Mouse (Mus musculus) embryonic facial prominence, embryonic 10.5 days (tissue): ENCODE measurements around the gene Fkbp3. TPM values are rescaled to one million over a fixed set of nuclear protein-coding genes. Genes with fewer than 3 reads are reported as not detected.
"Not testable (repeated sequence)": the region's sequence is repeated elsewhere in the genome, so short reads cannot be mapped to it uniquely, and the experiment has no call there.

Experiments
- DNase-seq: peaks from one replicate; pipeline ENCODE4 v3.0.0-alpha.2; 2017; ENCODE audit warnings: low spot score
- H3K27ac ChIP-seq: fragments of 300-500 bp; sonication (generic); replicated peaks from 2 replicates; pipeline ENCODE4 v1.5.1; 2016; ENCODE audit warnings: mild to moderate bottlenecking
- H3K27me3 ChIP-seq: fragments of 300-500 bp; sonication (generic); replicated peaks from 2 replicates; pipeline ENCODE4 v1.6.1; 2016; ENCODE audit warnings: low read depth, mild to moderate bottlenecking; ENCODE audit not compliant: poor library complexity, severe bottlenecking
- H3K36me3 ChIP-seq: fragments of 300-500 bp; sonication (generic); replicated peaks from 2 replicates; pipeline ENCODE4 v1.6.1; 2016; ENCODE audit warnings: mild to moderate bottlenecking, moderate library complexity
- H3K4me1 ChIP-seq: fragments of 300-500 bp; sonication (generic); 2 replicates; pipeline ENCODE4 v1.6.1; 2016
- H3K4me3 ChIP-seq: fragments of 300-500 bp; sonication (generic); 2 replicates; pipeline ENCODE4 v1.5.1; 2016; ENCODE audit warnings: mild to moderate bottlenecking, moderate library complexity
- H3K9me3 ChIP-seq: fragments of 300-500 bp; sonication (generic); 2 replicates; pipeline ENCODE4 v1.6.1; 2016; ENCODE audit warnings: mild to moderate bottlenecking
- WGBS: fragments of 180-500 bp; shearing (Covaris S2); methylation state at CpG from one replicate; pipeline ENCODE4 v1.1.7; 2016; 5-methylcytosine and 5-hydroxymethylcytosine counted together
- polyA plus RNA-seq: library from polyadenylated mRNA; unstranded; fragments of >200 nt; fragmentation: Nextera tagmentation; extraction: Ambion mirVana; gene quantifications from 2 replicates; pipeline ENCODE4 v1.2.1, GENCODE M21; 2016

Fkbp3 gene
- 672 and 700 TPM in 2 replicates for polyA plus RNA-seq

DNA sequence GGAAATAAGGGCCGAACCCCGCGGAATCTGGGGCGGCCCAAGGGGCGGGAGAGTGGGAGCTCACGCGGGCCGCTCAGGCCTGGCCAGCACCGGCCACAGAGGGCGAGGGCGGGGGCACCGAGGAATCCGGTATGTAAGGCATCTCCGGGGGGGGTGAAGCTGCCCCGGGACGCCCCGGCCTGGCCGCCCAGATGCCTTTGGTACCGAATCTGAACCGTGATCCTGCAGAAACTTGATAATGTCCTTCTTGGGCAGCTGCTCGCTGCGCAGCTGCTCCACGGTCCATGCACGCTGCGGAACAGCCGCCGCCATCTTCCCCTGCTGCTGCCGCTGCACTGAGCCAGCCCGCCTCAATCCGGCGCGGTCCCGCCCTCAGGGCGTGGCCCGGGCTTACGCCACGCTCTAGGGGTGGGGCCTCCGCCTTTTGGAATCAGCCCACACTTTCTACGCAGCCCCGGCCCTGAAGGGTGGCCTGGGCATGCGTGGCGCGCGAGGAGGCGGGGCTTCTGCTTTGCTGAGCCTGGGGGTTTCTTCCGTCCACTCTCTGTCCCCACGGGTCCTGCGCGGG, at the start of gene Fkbp3:
Gene Fkbp3, minus strand, starts transcription at position 397 of the 568 bp plus-strand sequence.
- H3K4me3 ChIP-seq, result peak within 1 kb of the TSS; percentile 93
- H3K4me1 ChIP-seq, result peaks cover 27% of the 10 kb centered on the region
- no peaks in the 10 kb centered on the region for H3K27me3 ChIP-seq
- H3K9me3 ChIP-seq, result no peaks in the 10 kb centered on the region
- WGBS, result under 1% methylated on average over 49 of the region's 49 CpGs
- peak within 1 kb of the TSS; percentile 95 for H3K27ac ChIP-seq
- DNase-seq, result peak; percentile 98
- peaks cover 38% of the 10 kb centered on the region for H3K36me3 ChIP-seq

DNA sequence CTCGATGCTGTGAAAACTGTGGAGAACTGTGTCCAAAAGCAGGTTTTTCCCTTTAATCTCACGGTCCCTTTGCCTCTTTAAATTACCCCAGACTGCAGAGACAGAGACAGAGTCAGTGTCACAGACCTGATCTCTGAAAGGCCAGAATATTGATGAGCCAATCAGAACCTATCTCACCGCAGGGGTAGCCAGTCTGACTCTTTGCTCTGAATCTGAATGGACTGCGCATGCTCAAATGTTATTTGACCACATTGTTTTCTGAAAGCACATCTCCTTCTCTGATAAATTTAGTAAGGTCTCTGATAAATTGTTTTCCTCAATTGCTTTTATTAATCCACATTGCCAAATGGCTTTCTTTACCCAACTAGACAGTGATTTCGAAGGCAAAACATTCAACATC, 45.6 kb upstream of the Fkbp3 start:
- H3K36me3 ChIP-seq, result peaks cover 99% of the 10 kb centered on the region

DNA sequence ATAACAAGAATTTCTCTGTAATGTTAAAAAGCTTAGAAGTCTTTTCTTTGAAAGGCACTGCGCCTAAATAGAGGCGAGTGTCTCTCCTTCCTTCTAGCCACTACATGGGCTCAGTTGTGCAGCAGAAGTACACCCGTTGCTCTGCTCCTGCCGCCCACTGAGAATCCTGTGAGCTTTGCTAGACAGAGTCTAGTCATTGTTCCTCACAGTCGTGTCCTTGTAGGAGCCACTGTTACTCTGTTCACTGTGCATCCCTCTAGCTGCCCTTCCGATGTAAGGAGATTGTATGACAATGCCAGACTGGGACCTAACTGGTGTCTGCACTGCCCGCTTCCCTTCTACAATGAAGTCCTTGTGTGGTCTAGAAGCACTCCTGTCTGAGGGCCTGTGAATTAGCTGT, 45.2 kb upstream of the Fkbp3 start:
- whole genome bisulfite sequencing, result 82% methylated on average over 7 of the region's 7 CpGs
- no peaks in the 10 kb centered on the region for H3K4me1 ChIP-seq
- DNase-seq, result no peak
- H3K9me3 ChIP-seq, result no peaks in the 10 kb centered on the region
- no peak overlapping the region for H3K27ac ChIP-seq
- H3K27me3 ChIP-seq, result no peaks in the 10 kb centered on the region
- peaks cover 99% of the 10 kb centered on the region for H3K36me3 ChIP-seq
- no peak overlapping the region for H3K4me3 ChIP-seq

More for the DNA sequence above, 45.6 kb upstream of the Fkbp3 start:
- 95% methylated on average over 5 of the region's 5 CpGs for WGBS
- no peaks in the 10 kb centered on the region for H3K4me1 ChIP-seq
- no peak overlapping the region for H3K27ac ChIP-seq
- H3K27me3 ChIP-seq, result no peaks in the 10 kb centered on the region
- no peak for DNase-seq
- H3K4me3 ChIP-seq, result no peak overlapping the region
- no peaks in the 10 kb centered on the region for H3K9me3 ChIP-seq

DNA sequence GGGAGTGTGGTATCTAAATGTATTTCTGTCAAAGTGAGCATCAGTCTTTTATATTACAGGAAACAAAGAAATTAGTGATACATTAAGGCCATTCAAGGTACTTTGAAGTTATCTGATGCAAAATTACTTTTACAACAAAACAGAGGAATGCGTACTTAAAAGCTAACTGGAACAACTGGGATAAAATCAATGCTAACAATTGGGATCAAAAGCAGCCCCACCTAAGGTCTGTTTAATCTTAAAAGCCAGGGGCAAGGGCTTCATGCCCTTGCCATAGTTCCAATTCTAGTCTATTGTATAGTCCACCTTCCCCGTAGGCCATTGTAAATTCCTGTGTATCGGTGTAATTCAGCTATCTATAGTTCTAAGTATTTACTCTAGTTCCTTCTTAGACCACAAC, 41.2 kb upstream of the Fkbp3 start:
- not testable (repeated sequence) for DNase-seq, H3K27me3 ChIP-seq, H3K4me3 ChIP-seq, H3K27ac ChIP-seq, H3K9me3 ChIP-seq, H3K4me1 ChIP-seq
- H3K36me3 ChIP-seq, result peaks cover 97% of the 10 kb centered on the region
- WGBS, result 97% methylated on average over 3 of the region's 3 CpGs

DNA sequence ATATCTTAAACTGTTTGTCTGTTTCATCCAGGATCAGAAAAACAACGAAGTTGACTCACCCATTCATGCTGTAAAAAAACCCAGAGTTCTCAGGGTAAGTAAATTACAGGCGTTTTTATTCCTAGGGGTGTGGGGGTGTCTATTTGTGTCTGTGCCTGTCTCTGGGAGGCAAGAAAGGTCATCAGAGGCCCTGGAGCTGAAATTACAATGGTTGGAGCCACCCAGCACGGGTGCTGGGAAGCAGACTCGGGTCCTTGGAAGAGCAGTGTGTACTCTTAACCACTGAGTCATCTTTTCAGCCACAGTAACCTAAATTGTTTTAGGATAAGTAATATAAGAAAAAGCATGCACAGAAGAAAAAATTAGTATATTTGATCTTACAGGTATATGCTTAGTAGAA, 40.1 kb upstream of the Fkbp3 start:
- H3K36me3 ChIP-seq, result peaks cover 97% of the 10 kb centered on the region
- H3K27ac ChIP-seq, result no peak overlapping the region
- no peaks in the 10 kb centered on the region for H3K27me3 ChIP-seq
- H3K4me1 ChIP-seq, result no peaks in the 10 kb centered on the region
- no peak overlapping the region for H3K4me3 ChIP-seq
- H3K9me3 ChIP-seq, result no peaks in the 10 kb centered on the region
- WGBS, result 88% methylated on average over 4 of the region's 4 CpGs
- no peak for DNase-seq

DNA sequence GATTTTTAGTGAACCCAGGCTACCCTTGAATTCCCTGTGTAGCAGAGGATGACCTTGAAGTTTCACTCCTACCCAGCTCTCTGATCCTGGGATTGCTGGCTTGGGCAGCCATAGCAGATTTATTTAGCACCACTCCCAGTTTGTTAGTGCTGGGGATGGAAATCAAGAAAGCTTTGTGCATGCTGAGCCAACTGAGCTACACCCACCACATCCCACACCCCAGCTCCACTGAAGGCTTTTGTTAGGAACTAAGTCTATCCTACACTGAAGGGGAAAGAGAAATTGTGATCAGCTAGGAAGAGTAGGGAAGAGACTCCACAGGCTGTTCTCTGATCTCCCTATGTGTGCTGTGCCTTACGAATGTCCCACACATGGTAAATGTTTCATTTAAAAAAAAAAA, 39.0 kb upstream of the Fkbp3 start:
- Histone ChIP-seq H3K9me3 (no peaks in the 10 kb centered on the region), H3K36me3 (peaks cover 95% of the 10 kb centered on the region), H3K4me1 (no peaks in the 10 kb centered on the region), H3K27me3 (no peaks in the 10 kb centered on the region), H3K27ac (no peak overlapping the region), H3K4me3 (no peak overlapping the region)
- 100% methylated on average over 1 of the region's 1 CpGs for WGBS
- DNase-seq, result no peak

DNA sequence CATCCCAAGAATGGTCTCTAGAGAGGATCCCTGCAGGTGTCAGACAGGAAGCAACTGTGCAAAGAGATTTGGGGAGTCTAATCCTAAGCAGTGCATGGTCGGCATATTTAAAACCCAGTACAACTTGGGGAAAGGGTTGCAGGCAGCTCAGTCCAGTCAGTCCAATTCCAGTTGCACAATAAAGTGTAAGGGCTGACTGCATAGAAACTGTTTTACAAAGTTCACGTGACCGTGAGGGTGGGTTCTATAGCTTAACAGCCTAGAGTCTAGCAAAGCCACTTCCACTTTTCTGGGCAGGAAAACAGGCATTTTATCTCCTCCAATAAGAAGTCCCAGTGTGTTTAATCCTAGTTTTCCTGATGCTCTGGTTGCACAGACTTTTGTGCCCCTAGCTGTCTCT, 37.7 kb upstream of the Fkbp3 start:
- Histone ChIP-seq H3K4me1 (no peaks in the 10 kb centered on the region), H3K27me3 (no peaks in the 10 kb centered on the region), H3K4me3 (no peak overlapping the region), H3K9me3 (no peaks in the 10 kb centered on the region), H3K36me3 (peaks cover 96% of the 10 kb centered on the region), H3K27ac (no peak overlapping the region)
- no peak for DNase-seq
- WGBS, result 90% methylated on average over 3 of the region's 3 CpGs

DNA sequence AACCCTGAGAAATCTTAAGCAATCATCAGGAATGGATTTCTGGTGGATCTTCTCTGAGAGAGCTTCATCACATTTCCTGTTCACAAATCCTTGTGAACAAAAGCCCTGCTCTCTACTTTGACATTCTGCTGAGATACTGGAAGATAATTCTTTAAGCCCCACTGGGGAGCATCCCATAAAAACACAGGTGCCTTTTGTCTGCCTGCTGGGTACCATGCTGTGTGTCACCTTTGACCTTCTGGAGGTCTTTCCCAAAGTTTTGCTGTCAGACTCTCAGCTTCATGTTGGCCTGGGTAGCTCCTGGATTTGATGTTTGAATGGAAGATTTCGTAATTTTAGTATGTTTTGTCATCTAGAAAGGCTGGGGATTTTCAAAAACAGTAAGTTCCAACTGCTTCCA, 34.9 kb upstream of the Fkbp3 start:
- DNase-seq, result no peak
- H3K9me3 ChIP-seq, result no peaks in the 10 kb centered on the region
- no peak overlapping the region for H3K27ac ChIP-seq
- peaks cover 96% of the 10 kb centered on the region for H3K36me3 ChIP-seq
- H3K4me3 ChIP-seq, result no peak overlapping the region
- WGBS, result 85% methylated on average over 1 of the region's 1 CpGs
- no peaks in the 10 kb centered on the region for H3K4me1 ChIP-seq
- no peaks in the 10 kb centered on the region for H3K27me3 ChIP-seq

DNA sequence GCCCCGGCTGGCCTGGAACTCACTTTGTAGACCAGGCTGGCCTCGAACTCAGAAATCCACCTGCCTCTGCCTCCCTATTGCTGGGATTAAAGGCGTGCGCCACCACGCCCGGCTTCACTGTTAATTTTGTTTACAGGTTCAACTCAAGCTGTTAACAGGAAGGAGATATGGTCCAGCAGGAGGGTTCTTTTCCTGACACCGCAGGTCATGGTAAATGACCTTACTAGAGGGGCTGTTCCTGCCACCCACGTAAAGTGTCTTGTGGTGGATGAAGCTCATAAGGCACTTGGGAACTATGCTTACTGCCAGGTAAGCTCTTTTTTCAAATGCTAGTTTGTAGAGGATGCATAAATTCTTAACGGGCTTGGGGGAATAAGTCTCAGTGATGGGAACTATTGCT, 3.1 kb upstream of the Fkbp3 start:
- Histone ChIP-seq H3K4me3 (peak overlapping the region; percentile 93), H3K27me3 (no peaks in the 10 kb centered on the region), H3K4me1 (peaks cover 27% of the 10 kb centered on the region), H3K27ac (no peak overlapping the region), H3K36me3 (peaks cover 43% of the 10 kb centered on the region), H3K9me3 (no peaks in the 10 kb centered on the region)
- 81% methylated on average over 9 of the region's 9 CpGs for WGBS
- no peak for DNase-seq

DNA sequence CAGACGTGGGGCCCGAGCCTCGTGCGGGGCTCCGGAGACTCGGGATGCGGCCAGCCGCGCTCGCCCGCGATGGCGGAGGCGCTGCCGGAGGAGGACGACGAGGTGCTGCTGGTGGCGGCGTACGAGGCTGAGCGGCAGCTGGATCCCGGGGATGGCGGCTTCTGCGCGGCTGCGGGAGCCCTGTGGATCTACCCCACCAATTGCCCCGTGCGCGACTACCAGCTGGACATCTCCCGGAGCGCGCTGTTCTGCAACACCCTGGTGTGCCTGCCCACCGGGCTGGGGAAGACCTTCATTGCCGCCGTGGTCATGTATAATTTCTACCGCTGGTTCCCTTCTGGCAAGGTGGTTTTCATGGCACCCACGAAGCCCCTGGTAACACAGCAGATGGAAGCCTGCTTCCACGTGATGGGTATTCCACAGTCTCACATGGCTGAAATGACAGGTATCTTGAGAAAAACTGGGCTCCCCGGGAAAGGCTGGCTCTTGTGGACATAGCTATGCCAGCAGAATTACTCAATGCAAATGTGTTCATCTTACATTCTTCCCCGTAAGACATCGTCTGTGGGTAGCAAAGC, 2.0 kb upstream of the Fkbp3 start:
- peak overlapping the region; percentile 91 for H3K27ac ChIP-seq
- H3K9me3 ChIP-seq, result no peaks in the 10 kb centered on the region
- H3K27me3 ChIP-seq, result no peaks in the 10 kb centered on the region
- peaks cover 27% of the 10 kb centered on the region for H3K4me1 ChIP-seq
- H3K36me3 ChIP-seq, result peaks cover 41% of the 10 kb centered on the region
- H3K4me3 ChIP-seq, result peak overlapping the region; percentile 93
- WGBS, result under 1% methylated on average over 41 of the region's 41 CpGs
- no peak for DNase-seq

DNA sequence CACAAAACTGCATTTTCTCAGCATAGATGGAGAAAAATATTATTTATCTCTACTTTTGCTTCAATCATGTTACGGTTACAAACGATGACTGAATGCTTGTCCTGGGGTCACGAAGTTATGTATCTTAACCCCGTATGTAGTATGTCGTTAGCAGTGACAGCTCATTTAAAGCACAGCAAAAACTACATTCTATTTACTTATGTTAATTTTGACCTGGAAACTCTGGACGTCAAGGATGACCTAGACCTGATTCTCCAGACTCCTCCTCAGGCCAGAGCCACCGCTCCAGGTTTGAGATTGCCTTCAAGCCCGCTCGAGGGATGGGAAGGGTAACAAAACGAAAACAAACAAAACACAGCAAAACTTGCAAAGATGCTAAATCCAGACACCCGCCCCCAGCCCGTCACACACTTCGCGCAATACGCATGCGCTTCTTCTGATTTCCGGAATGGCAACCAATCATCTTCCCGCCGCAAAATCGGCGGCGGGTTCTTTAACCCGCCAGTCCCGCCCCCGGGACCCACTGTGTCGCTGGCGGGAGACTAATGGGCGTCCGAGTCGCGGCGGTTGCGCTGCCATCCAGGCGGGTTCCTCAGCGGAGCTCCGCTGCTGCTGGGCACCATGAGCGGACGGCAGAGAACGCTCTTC, 1.4 kb upstream of the Fkbp3 start, which contains the start of gene Fancm:
Gene Fancm, plus strand, starts transcription at position 519 of the 648 bp plus-strand sequence.
- Histone ChIP-seq H3K4me1 (peaks cover 27% of the 10 kb centered on the region), H3K4me3 (peak within 1 kb of the TSS; percentile 93), H3K27ac (peak within 1 kb of the TSS; percentile 95), H3K36me3 (peaks cover 40% of the 10 kb centered on the region), H3K27me3 (no peaks in the 10 kb centered on the region), H3K9me3 (no peaks in the 10 kb centered on the region)
- DNase-seq, result peak; percentile 92
- 2% methylated on average over 39 of the region's 39 CpGs for WGBS

DNA sequence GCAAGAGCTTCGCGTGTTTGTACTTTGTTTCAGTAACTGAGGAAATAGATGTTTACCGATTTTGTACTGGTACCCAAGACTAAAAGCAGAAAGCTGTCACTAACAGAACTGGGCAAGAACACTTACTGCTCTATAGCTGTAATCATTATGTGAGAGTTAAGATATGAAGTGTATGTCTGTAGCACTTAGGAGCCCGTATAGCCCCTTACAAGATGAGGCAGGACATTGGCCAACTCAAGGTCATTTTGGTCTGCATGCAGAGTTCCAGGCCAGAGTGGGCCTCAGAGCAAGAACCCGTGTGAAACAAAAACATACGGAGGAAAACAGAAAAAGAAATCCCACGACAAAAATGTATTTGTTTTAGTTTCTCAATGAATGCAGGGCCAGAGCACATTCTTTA, 844 bp upstream of the Fkbp3 start:
- WGBS, result 47% methylated on average over 7 of the region's 7 CpGs
- Histone ChIP-seq H3K36me3 (peaks cover 38% of the 10 kb centered on the region), H3K27ac (peak overlapping the region; percentile 95; the same call in 1 of the 2 replicates), H3K9me3 (no peaks in the 10 kb centered on the region), H3K4me3 (peak overlapping the region; percentile 93), H3K4me1 (peaks cover 27% of the 10 kb centered on the region), H3K27me3 (no peaks in the 10 kb centered on the region)
- DNase-seq, result no peak
